Mouse (Mus musculus): ENCODE results near the gene 1700084M14Rik. TPM values are rescaled to one million over a fixed set of nuclear protein-coding genes. Genes with fewer than 3 reads are reported as not detected.
"Not testable (repeated sequence)": the region's sequence is repeated elsewhere in the genome, so short reads cannot be mapped to it uniquely, and the experiment has no call there.

1700084M14Rik gene
- not detected in 2 replicates for polyA plus RNA-seq (2012; rRNA removed)

GRCm38 (mm10) chrX:91575811-91576210 lies at the start of gene 1700084M14Rik:
1700084M14Rik (minus strand) TSS chrX:91575911.
- DNase-seq; H3K27me3 ChIP-seq (ENCODE audit: control insufficient read depth, insufficient read depth, low read length); H3K27ac ChIP-seq (ENCODE audit: control insufficient read depth, insufficient read depth, low read length); H3K36me3 ChIP-seq (ENCODE audit: control insufficient read depth, insufficient read depth, low read length); H3K4me3 ChIP-seq (ENCODE audit: control insufficient read depth, insufficient read depth, low read length); H3K4me1 ChIP-seq (replicated peaks; ENCODE audit: control insufficient read depth, insufficient read depth, low read length): not testable (repeated sequence)
- WGBS: 94% methylated on average over 3 of the region's 3 CpGs

Other genes with a start within 250 kb of the 1700084M14Rik start
- not detected in 2 replicates for gene Mageb2, start 244.2 kb downstream of the 1700084M14Rik start, polyA plus RNA-seq (2012; rRNA removed)
- not detected in 2 replicates for gene Gm5072, start 183.4 kb downstream of the 1700084M14Rik start, polyA plus RNA-seq (2012; rRNA removed)
- not detected in 2 replicates for gene Gm8914, start 95.8 kb downstream of the 1700084M14Rik start, polyA plus RNA-seq (2012; rRNA removed)
- not detected in 2 replicates for gene Gm14781, start 56.3 kb upstream of the 1700084M14Rik start, polyA plus RNA-seq (2012; rRNA removed)
- gene Mageb5, start 207.1 kb upstream of the 1700084M14Rik start, polyA plus RNA-seq (2012; rRNA removed): not detected in 2 replicates